Mouse (Mus musculus) liver, embryonic 16.5 days (tissue): ENCODE data around the gene Neurl4. TPM values are rescaled to one million over a fixed set of nuclear protein-coding genes. Genes with fewer than 3 reads are reported as not detected.
"Not testable (repeated sequence)": the region's sequence is repeated elsewhere in the genome, so short reads cannot be mapped to it uniquely, and the experiment has no call there.

Experiments
- ATAC-seq: fragments of 200-750 bp; cut with Nextera tagmentation; 2 replicates; pipeline ENCODE4 v1.8.0; 2017; ENCODE audit warnings: low read depth, mild to moderate bottlenecking, moderate number of reproducible peaks, moderate library complexity
- H3K27ac ChIP-seq: fragments of 300-500 bp; sonication (generic); 2 replicates; pipeline ENCODE4 v1.5.1; 2014; ENCODE audit warnings: mild to moderate bottlenecking, low read length
- H3K27me3 ChIP-seq: fragments of 300-500 bp; sonication (generic); 2 replicates; pipeline ENCODE4 v1.6.1; 2014; ENCODE audit warnings: low read depth, low read length, mixed read lengths; ENCODE audit not compliant: control insufficient read depth, insufficient read depth
- H3K36me3 ChIP-seq: fragments of 300-500 bp; sonication (generic); 2 replicates; pipeline ENCODE4 v1.6.1; 2014; ENCODE audit warnings: mild to moderate bottlenecking; ENCODE audit not compliant: control insufficient read depth, insufficient read depth
- H3K4me1 ChIP-seq: fragments of 300-500 bp; sonication (generic); 2 replicates; pipeline ENCODE4 v1.6.1; 2014; ENCODE audit warnings: low read depth, low read length, mixed read lengths; ENCODE audit not compliant: control insufficient read depth
- H3K4me2 ChIP-seq: fragments of 300-500 bp; sonication (generic); 2 replicates; pipeline ENCODE4 v1.6.1; 2014; ENCODE audit warnings: low read depth, low read length, mixed read lengths
- H3K4me3 ChIP-seq: fragments of 300-500 bp; sonication (generic); 2 replicates; pipeline ENCODE4 v1.5.1; 2014; ENCODE audit warnings: low read depth, mild to moderate bottlenecking, low read length
- H3K9ac ChIP-seq: fragments of 300-500 bp; sonication (generic); 2 replicates; pipeline ENCODE4 v1.6.1; 2014; ENCODE audit warnings: low read depth, low read length
- H3K9me3 ChIP-seq: fragments of 300-500 bp; sonication (generic); replicated peaks from 2 replicates; pipeline ENCODE4 v1.6.1; 2016; ENCODE audit warnings: low read length; ENCODE audit not compliant: control insufficient read depth
- WGBS: fragments of 180-500 bp; shearing (Covaris S2); extraction: QIAGEN DNeasy Blood & Tissue Kit; methylation state at CpG from one replicate; pipeline ENCODE4 v1.1.7; 2014; ENCODE audit not compliant: insufficient replicate concordance; 5-methylcytosine and 5-hydroxymethylcytosine counted together
- polyA plus RNA-seq: library from polyadenylated mRNA; unstranded; fragments of >200 nt; fragmentation: Nextera tagmentation; extraction: Ambion mirVana; gene quantifications from 2 replicates; pipeline ENCODE4 v1.2.1, GENCODE M21; 2015

Gene Neurl4
- 2.2 and 2.6 TPM in 2 replicates for polyA plus RNA-seq

DNA sequence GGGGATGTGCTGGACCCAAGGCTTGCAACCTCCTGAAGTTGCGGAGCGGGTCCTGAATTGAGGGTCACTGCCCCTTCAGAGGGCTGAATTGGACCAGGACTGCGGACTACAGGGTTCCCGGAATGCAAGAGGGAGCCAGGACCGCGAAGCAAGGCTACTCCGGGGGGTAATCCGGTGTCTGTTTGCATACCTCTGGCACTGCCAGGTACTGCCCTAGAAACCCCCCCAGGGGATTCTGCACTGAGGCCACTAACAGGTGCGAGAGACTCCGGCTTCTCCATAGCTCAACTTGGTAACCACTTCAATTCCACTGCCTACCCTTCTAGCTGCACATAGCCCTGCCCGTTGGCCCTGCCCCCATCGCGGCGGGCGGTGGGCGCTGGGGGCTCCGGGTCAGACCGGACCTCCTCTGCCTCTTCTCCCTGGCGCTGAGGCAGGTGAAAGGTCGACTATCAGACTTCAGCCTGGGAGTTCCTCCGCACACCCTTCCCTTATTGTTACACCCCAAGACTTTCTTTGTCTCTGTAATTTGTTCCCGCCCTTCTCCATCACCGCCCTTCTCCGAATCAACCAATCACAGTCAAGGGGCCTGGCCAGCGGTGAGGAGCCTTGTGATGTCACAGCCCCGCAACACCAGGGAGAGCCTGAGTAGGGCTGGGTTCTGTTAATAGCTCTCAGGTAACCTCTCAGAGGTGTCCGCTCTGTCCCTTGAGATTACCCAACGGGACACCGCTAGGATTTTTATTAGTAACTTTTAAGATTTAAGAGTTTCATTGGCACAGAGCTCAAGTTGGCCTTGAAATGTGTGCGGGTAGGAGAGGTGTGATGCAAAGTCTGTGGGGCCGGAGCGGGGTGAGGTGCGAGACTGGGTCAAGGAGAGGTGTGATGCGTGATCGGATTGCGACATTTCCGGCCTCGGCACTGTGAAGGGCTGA, at the start of gene Neurl4, which contains the start of gene 2810408A11Rik:
Neurl4 (plus strand) TSS at position 602 of the 935 bp plus-strand sequence.
2810408A11Rik (minus strand) TSS at position 517 of the 935 bp plus-strand sequence.
- WGBS = under 1% methylated on average over 38 of the region's 38 CpGs
- ATAC-seq = peak; percentile 92
- H3K27ac ChIP-seq = peak within 1 kb of the TSS; percentile 98

DNA sequence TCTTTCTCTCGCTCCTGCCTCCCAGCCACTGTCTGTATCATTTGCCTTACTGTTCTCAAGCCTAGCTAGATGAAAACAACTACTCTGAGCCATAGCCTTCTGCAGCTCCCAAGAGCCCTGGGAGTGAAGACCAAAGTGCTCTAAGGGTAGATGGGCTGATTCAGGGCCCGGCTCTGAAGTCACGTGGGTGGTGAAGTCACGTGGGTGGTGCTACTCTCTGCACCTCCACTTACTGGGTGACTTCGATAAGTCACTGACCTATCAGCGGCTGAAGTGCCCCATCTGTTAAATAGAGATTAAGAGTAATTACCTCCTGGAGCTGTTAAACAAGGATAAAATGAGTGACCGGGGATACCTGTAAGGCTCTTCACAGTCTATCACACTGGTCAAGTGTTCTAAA, 46.9 kb upstream of the Neurl4 start:
- Histone ChIP-seq H3K4me1 (peaks cover 62% of the 10 kb centered on the region), H3K4me2 (peak overlapping the region; percentile 77), H3K27me3 (peaks cover 9% of the 10 kb centered on the region), H3K9me3 (no peaks in the 10 kb centered on the region), H3K4me3 (peak overlapping the region; percentile 47), H3K27ac (peak overlapping the region; percentile 93), H3K36me3 (peaks cover 22% of the 10 kb centered on the region), H3K9ac (peak overlapping the region; percentile 64)
- peak; percentile 93 for ATAC-seq
- 21% methylated on average over 7 of the region's 7 CpGs for WGBS

More for the DNA sequence above, at the start of gene Neurl4, which contains the start of gene 2810408A11Rik:
- peaks cover 27% of the 10 kb centered on the region for H3K4me1 ChIP-seq
- peaks cover 16% of the 10 kb centered on the region for H3K36me3 ChIP-seq
- 0 out of 2 replicates have a peak, but pooled peaks cover 3% of the 10 kb centered on the region for H3K27me3 ChIP-seq
- H3K9me3 ChIP-seq = no peaks in the 10 kb centered on the region
- peak within 1 kb of the TSS; percentile 98 for H3K4me2 ChIP-seq
- peak within 1 kb of the TSS; percentile 88 for H3K4me3 ChIP-seq
- H3K9ac ChIP-seq = peak within 1 kb of the TSS; percentile 91

DNA sequence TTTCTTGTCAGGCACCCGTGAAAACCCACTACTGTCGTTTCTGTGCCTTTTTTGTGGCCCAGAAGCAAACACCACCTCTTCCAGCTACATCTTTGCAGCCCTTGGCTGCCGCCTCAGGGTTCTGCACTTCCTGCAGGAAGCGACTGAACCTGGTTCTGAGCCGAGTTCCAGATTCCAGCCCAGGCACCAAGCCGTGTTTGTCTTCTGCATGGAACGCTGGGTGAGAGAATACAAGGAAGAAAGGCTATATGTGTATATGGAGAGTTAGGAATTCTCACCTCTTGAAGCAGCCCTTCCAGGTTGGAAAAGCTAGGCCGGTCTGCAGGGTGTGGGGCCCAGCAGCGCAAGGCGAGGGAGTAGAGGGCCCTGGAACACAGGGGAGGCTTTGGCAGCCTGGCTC, 46.2 kb upstream of the Neurl4 start:
- peaks cover 10% of the 10 kb centered on the region for H3K27me3 ChIP-seq
- ATAC-seq = no peak
- peaks cover 60% of the 10 kb centered on the region for H3K4me1 ChIP-seq
- peak overlapping the region; percentile 6; the same call in 1 of the 2 replicates for H3K4me3 ChIP-seq
- H3K27ac ChIP-seq = peak overlapping the region; percentile 93
- 57% methylated on average over 10 of the region's 10 CpGs for WGBS
- peak overlapping the region; percentile 46 for H3K9ac ChIP-seq
- peak overlapping the region; percentile 41 for H3K4me2 ChIP-seq
- H3K36me3 ChIP-seq = peaks cover 20% of the 10 kb centered on the region
- no peaks in the 10 kb centered on the region for H3K9me3 ChIP-seq

DNA sequence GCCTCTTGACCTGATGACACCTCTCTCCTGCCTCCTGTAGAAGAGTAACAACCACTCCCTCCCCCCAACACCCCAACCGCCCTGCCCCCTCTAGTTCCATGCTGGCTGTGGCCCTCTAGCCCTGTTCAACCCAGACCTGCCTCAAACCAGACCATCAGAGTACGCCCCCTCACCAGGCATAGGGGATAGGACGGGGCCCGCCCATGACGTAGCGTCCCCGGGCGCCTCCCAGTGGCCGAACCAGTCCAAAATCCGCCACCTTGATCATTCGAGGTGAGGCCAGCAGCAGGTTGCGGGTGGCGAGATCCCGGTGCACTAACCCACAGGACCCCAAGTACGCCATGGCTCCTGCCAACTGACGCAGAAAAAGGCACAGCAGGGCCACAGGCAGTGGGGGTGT, 45.5 kb upstream of the Neurl4 start:
- Histone ChIP-seq H3K9me3 (no peaks in the 10 kb centered on the region), H3K9ac (peak overlapping the region; percentile 46), H3K36me3 (peaks cover 14% of the 10 kb centered on the region), H3K4me2 (peak overlapping the region; percentile 41), H3K4me3 (no peak overlapping the region), H3K27me3 (peaks cover 10% of the 10 kb centered on the region), H3K4me1 (peaks cover 55% of the 10 kb centered on the region), H3K27ac (peak overlapping the region; percentile 93)
- ATAC-seq = 0 out of 2 replicates have a peak, but pooled peaks have one; percentile 14
- 19% methylated on average over 16 of the region's 16 CpGs for WGBS

DNA sequence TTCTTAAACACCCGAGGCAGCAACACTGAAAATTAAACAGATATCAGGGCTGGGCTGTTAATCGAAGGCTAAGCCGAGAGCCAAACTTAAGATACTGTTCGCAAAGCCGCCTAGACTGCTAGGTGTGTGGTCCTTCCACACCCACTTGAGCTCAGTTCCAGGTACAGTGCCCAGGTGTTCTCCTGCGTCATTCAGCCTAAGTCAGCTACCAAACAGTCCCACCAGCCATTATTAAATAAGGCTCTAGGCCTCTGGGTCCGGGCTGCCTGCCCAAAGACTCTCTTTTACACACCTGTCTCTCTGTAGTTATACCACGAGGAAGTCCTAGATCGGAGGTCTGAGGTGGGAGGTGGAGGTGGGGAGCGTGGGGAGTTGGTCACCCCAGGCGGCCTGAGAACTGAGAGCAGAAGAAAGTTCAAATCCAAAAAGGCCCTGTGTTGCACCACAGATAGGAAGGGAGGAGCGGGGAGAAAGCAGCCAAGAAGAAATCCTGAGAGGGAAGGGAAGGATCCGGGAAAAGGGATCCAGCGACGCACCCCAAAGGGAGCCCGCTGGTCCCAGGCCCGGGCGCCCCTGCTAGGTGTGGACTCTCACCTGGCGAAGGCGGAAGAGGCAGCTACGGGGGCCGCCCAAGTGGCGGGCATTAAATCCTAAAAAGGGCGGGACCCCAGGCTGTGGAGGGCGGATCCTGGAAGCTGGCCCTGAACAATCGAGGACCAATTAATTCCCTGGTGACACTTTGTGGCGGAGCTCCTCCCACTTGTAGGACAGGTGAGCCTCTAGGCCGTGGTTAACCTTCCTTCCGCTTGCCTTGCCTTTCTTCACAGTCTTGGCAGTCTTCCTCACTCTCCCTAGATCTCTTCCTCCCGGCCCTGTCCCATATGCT, 42.5 kb upstream of the Neurl4 start, which contains the start of gene Tnk1:
Tnk1 (minus strand) TSS at position 618 of the 886 bp plus-strand sequence.
- Histone ChIP-seq H3K4me2 (no peak within 1 kb of the TSS; the same call in 1 of the 2 replicates), H3K9ac (no peak within 1 kb of the TSS), H3K27me3 (peaks cover 10% of the 10 kb centered on the region), H3K4me1 (peaks cover 28% of the 10 kb centered on the region), H3K27ac (no peak within 1 kb of the TSS), H3K4me3 (no peak within 1 kb of the TSS), H3K9me3 (no peaks in the 10 kb centered on the region), H3K36me3 (no peaks in the 10 kb centered on the region)
- WGBS = 40% methylated on average over 30 of the region's 30 CpGs
- no peak for ATAC-seq

DNA sequence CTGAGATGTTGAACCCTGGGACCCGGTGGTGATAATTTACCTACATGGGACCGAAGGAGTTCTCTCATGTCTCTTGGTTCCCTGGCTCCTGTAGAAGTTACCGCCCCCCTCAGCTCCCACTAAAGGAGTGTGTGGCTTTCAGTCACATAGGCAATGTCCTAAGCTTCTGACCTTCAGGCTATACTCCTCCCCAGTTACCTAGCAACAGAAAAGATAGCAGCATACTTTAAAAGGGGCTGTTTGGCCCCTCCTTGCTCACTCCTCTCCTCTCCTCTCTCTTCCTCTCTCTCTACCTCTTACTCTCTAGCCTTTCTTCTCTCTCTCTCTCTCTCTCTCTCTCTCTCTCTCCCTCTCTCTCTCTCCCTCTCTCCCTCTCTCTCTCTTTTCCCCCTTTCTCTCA, 37.1 kb upstream of the Neurl4 start:
- not testable (repeated sequence) for H3K27me3 ChIP-seq, H3K36me3 ChIP-seq, H3K9ac ChIP-seq, H3K4me3 ChIP-seq, H3K9me3 ChIP-seq
- Histone ChIP-seq H3K4me2 (peak overlapping the region; percentile 36), H3K27ac (peak overlapping the region; percentile 68; the same call in 1 of the 2 replicates), H3K4me1 (peaks cover 34% of the 10 kb centered on the region)
- ATAC-seq = peak; percentile 58
- 71% methylated on average over 3 of the region's 3 CpGs for WGBS

DNA sequence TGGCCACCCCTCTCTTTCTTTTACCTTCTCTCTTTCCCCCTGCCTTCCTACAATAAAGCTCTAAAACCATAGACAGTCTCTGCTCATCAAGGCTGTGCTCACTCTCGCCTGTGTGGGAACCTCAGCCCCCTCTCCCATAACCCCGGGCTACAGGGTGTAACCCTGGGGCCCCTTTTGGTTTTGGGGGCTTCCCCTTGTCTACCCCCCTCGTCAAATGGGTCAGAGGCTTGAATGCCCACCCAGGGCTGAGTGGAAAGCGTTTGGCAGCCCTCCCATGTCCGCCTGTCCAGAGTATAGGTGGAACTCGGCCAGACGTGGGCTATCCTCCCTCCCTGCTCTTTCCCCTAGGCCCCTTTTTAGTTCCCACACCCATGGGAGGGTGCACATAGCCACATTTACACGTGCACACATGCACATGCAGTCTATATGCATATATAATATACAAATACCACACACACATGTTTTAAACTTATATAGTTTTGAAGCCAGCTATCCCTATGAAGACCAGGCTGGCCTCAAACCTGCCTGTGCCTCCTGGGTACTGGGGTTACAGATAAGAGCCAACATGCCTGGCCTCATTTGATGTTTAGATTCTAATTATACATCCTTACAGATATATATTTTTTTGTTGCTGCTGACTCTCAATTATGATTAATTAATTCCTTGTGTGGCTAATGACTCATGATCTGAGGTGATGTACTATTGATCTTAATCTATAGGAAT, 36.6 kb upstream of the Neurl4 start:
- Histone ChIP-seq H3K27me3 (no peaks in the 10 kb centered on the region), H3K4me3 (no peak overlapping the region), H3K4me2 (peak overlapping the region; percentile 36), H3K4me1 (peaks cover 34% of the 10 kb centered on the region), H3K36me3 (no peaks in the 10 kb centered on the region), H3K9me3 (no peaks in the 10 kb centered on the region), H3K27ac (peak overlapping the region; percentile 68), H3K9ac (0 out of 2 replicates have a peak overlapping the region, but pooled peaks have one; percentile 38)
- 25% methylated on average over 8 of the region's 8 CpGs for WGBS
- ATAC-seq = peak; percentile 57

DNA sequence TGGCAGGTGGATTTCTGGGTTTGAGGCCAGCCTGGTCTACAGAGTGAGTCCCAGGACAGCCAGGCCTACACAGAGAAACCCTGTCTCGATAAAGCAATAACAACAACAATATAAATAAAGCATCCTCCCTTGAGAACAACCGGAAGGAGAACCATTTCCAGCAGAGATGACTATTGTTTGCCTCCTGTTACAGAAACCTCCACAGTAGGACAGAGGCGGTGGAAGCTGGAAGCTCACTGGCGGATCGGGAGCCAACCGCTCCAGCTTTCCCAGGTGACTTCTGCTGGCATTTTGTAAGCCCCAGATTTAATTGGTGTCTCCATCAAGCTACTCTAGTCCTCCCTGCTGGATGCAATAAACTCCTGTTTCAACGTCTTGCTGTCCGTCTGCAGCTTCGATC, 35.3 kb upstream of the Neurl4 start:
- no peaks in the 10 kb centered on the region for H3K9me3 ChIP-seq
- H3K4me1 ChIP-seq = peaks cover 34% of the 10 kb centered on the region
- WGBS = 86% methylated on average over 9 of the region's 9 CpGs
- H3K36me3 ChIP-seq = no peaks in the 10 kb centered on the region
- peak overlapping the region; percentile 51; the same call in 1 of the 2 replicates for H3K27ac ChIP-seq
- H3K4me3 ChIP-seq = no peak overlapping the region
- no peak for ATAC-seq
- no peak overlapping the region for H3K4me2 ChIP-seq
- no peak overlapping the region for H3K9ac ChIP-seq
- H3K27me3 ChIP-seq = no peaks in the 10 kb centered on the region
